Mouse (Mus musculus) bone marrow, adult 2 months (tissue): ENCODE results near the gene Cyp4a10. TPM values are rescaled to one million over a fixed set of nuclear protein-coding genes. Genes with fewer than 3 reads are reported as not detected.
"Not testable (repeated sequence)": the region's sequence is repeated elsewhere in the genome, so short reads cannot be mapped to it uniquely, and the experiment has no call there.

Experiments used
- H3K27ac ChIP-seq: fragments of 200-500 bp; 2 replicates; pipeline ENCODE4 v1.5.1; 2012; ENCODE audit warnings: low read depth, mild to moderate bottlenecking, control low read depth, inconsistent platforms, low read length; ENCODE audit not compliant: control insufficient read depth, poor library complexity, insufficient read depth
- H3K4me1 ChIP-seq: fragments of 200-500 bp; 2 replicates; pipeline ENCODE4 v1.6.1; 2011; ENCODE audit warnings: low read length; ENCODE audit not compliant: control insufficient read depth, insufficient read depth
- H3K4me3 ChIP-seq: fragments of 200-500 bp; replicated peaks from 2 replicates; pipeline ENCODE3; 2011; ENCODE audit warnings: mild to moderate bottlenecking, low read depth, low read length, control low read depth; ENCODE audit not compliant: control insufficient read depth
- CTCF ChIP-seq: fragments of 200-500 bp; IDR thresholded peaks from 2 replicates; pipeline ENCODE4 v1.5.1; 2011; ENCODE audit warnings: low read length, control low read depth; ENCODE audit not compliant: control insufficient read depth, insufficient read depth
- POLR2A ChIP-seq: fragments of 200-500 bp; IDR thresholded peaks from 2 replicates; pipeline ENCODE4 v1.6.1; 2011; ENCODE audit warnings: low read depth, mild to moderate bottlenecking, control low read depth, low read length, borderline replicate concordance; ENCODE audit not compliant: control insufficient read depth
- WGBS: fragments of 180-500 bp; shearing (Covaris S2); methylation state at CpG from one replicate; pipeline ENCODE4 v1.1.7; 2018; 5-methylcytosine and 5-hydroxymethylcytosine counted together
- polyA plus RNA-seq: library from polyadenylated mRNA; stranded (reverse); fragments of >200 nt; gene quantifications from 2 replicates; pipeline ENCODE4 v1.2.4, GENCODE M21; 2011; ENCODE audit warnings: low replicate concordance; ENCODE audit not compliant: missing spikeins, insufficient read depth, insufficient read length

The Cyp4a10 gene
- polyA plus RNA-seq, 1 experiment = 3.1 TPM

GRCm38 (mm10) chr4:115545101-115545500 lies 27.0 kb downstream of the Cyp4a10 start:
- Histone ChIP-seq H3K4me1 (no peaks in the 10 kb centered on the region), H3K4me3 (no peak overlapping the region), H3K27ac (no peak overlapping the region)
- WGBS = 40% methylated on average over 1 of the region's 1 CpGs
- TF ChIP-seq CTCF (no peak), POLR2A (no peak)

- no peak overlapping the region for H3K4me3 ChIP-seq
- no peak overlapping the region for H3K27ac ChIP-seq
- TF ChIP-seq POLR2A (no peak), CTCF (no peak)
- H3K4me1 ChIP-seq = no peaks in the 10 kb centered on the region
- WGBS = 50% methylated on average over 2 of the region's 2 CpGs
These were observed 28.2 kb downstream of the Cyp4a10 start for GRCm38 (mm10) chr4:115546141-115546828.

- Histone ChIP-seq H3K4me1 (no peaks in the 10 kb centered on the region), H3K27ac (no peak overlapping the region), H3K4me3 (no peak overlapping the region)
- TF ChIP-seq CTCF (no peak), POLR2A (no peak)
- 80% methylated on average over 3 of the region's 3 CpGs for WGBS
These were observed 34.7 kb downstream of the Cyp4a10 start for GRCm38 (mm10) chr4:115552726-115553125.

GRCm38 (mm10) chr4:115555513-115555912 lies 37.4 kb downstream of the Cyp4a10 start:
- WGBS = 62% methylated on average over 2 of the region's 2 CpGs
- Histone ChIP-seq H3K4me3 (no peak overlapping the region), H3K4me1 (no peaks in the 10 kb centered on the region), H3K27ac (no peak overlapping the region)
- no peak for TF ChIP-seq POLR2A
- no peak for TF ChIP-seq CTCF

GRCm38 (mm10) chr4:115557861-115558561 lies 39.9 kb downstream of the Cyp4a10 start:
- H3K27ac ChIP-seq = no peak overlapping the region
- no peak overlapping the region for H3K4me3 ChIP-seq
- no peaks in the 10 kb centered on the region for H3K4me1 ChIP-seq
- 78% methylated on average over 4 of the region's 4 CpGs for WGBS
- TF ChIP-seq CTCF = no peak

- WGBS = 79% methylated on average over 5 of the region's 5 CpGs
- H3K4me1 ChIP-seq, H3K4me3 ChIP-seq, H3K27ac ChIP-seq: not testable (repeated sequence)
These were observed 43.2 kb downstream of the Cyp4a10 start for GRCm38 (mm10) chr4:115561236-115561635.

- TF ChIP-seq CTCF (no peak), POLR2A (no peak)
- Histone ChIP-seq H3K4me3 (no peak within 1 kb of the TSS), H3K27ac (no peak within 1 kb of the TSS), H3K4me1 (no peaks in the 10 kb centered on the region)
- 77% methylated on average over 3 of the region's 3 CpGs for WGBS
These were observed 45.3 kb downstream of the Cyp4a10 start, which contains the start of gene Cyp4a31 for GRCm38 (mm10) chr4:115563401-115563800. TSS of gene Cyp4a31 (plus strand) at chr4:115563649.

- H3K27ac ChIP-seq, H3K4me1 ChIP-seq, H3K4me3 ChIP-seq: not testable (repeated sequence)
- 66% methylated on average over 6 of the region's 6 CpGs for WGBS
These were observed 46.6 kb downstream of the Cyp4a10 start for GRCm38 (mm10) chr4:115564469-115565225.
